Mouse (Mus musculus): ENCODE data around the gene Mmp25.
"Not testable (repeated sequence)": the region's sequence is repeated elsewhere in the genome, so short reads cannot be mapped to it uniquely, and the experiment has no call there.

Gene Mmp25

DNA sequence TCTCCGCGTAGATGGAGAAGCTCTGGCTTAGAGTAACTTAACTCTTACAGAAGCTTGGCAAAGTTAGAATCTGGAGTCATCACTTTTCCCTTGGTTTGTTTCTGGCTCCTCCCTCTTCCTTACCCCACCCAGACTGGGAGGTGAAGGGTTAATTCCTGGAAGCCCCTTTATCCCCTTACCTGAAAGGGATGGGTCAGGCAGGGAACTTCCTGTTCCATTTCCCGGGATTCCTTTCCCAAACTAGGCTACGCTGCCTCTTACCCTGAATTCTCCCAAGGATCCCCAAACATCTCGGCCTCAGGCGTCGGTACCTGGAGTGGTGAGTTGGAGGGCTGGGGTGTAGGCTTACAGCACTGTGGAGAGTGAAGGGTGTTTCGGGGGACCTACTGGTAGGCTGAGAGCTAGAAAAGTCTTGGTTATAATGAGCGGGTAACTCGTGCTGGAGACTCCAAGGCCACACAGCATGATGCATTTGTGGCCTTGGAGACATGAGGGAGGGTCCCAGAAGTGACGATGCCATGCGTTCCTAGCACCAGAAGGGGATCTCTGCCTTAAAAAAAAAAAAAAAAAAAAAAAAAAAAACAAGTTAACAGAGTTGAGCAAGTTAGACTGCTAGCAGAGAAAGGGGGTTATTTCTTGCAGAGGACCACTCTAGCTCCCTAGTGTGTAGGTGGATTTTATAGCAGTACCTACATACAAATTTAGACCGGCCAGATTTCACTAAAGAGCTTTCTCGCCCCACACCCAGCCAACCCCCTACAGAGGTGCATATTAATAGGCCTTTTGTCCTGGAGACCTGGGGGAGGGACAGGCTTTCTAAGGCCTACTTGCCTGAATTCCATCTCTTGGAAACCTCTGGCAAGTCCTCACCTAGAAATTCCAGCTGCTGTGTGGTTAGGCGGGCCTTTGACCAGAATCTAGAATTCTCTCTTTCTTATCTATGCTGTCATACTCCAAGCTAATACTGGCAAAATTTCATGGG is 44.1 kb downstream of the Mmp25 start, which contains the start of gene Zscan10:
Gene Zscan10, plus strand, starts transcription at position 216 of the 982 bp plus-strand sequence.
- DNase-seq (ENCODE audit: low spot score) = no peak

DNA sequence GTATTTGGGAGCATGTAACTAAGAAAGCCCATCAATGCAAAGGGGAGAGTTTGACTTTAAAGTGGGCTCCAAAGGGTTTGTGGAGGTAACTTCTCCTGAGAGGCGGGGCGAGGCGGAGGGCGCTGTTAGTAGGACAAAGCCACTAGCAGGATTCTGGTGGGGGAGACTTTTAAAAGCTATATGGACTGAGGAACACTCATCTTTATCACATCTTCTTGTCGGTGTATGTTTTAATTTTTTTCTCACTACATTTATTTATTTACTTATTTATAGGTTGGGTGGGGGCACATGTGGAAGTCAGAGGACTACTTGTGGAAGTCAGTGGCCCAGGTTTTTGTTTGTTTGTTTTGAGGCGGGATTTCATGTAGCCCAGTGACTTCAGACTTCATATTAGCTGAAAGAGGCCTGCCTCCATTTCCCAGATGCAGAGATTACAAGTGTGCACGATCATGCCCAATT is 45.4 kb downstream of the Mmp25 start:
- DNase-seq (ENCODE audit: low spot score) = no peak

- peak; percentile 66 for DNase-seq (ENCODE audit: low spot score)
Measured at GRCm38 (mm10) chr17:23598582-23599552, 46.2 kb downstream of the Mmp25 start, which contains the start of gene Zfp13. Gene Zfp13, minus strand, starts transcription at chr17:23599487.

DNA sequence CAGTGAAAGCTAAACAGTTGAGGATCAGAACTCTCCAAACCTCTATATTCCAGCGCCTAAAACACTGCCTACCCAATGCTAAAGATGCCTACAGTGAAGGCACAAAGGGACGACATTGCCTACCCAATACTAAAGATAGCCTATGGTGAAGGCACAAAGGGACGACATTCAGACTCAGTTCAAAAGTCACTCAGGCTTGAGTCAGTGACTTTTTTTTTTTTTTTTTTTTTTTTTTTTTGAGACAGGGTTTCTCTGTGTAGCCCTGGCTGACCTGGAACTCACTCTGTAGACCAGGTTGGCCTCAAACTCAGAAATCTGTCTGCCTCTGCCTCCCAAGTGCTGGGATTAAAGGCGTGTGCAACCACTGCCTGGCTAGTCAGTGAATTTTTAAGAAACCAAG is 49.9 kb downstream of the Mmp25 start:
- not testable (repeated sequence) for DNase-seq (ENCODE audit: low spot score)

GRCm38 (mm10) chr17:23592926-23593300 is 52.2 kb downstream of the Mmp25 start:
- no peak for DNase-seq (ENCODE audit: low spot score)

- DNase-seq (ENCODE audit: low spot score) = peak; percentile 86
Measured at GRCm38 (mm10) chr17:23592208-23592925, 52.7 kb downstream of the Mmp25 start.

GRCm38 (mm10) chr17:23587253-23587652 is 57.8 kb downstream of the Mmp25 start:
- DNase-seq (ENCODE audit: low spot score) = no peak

DNA sequence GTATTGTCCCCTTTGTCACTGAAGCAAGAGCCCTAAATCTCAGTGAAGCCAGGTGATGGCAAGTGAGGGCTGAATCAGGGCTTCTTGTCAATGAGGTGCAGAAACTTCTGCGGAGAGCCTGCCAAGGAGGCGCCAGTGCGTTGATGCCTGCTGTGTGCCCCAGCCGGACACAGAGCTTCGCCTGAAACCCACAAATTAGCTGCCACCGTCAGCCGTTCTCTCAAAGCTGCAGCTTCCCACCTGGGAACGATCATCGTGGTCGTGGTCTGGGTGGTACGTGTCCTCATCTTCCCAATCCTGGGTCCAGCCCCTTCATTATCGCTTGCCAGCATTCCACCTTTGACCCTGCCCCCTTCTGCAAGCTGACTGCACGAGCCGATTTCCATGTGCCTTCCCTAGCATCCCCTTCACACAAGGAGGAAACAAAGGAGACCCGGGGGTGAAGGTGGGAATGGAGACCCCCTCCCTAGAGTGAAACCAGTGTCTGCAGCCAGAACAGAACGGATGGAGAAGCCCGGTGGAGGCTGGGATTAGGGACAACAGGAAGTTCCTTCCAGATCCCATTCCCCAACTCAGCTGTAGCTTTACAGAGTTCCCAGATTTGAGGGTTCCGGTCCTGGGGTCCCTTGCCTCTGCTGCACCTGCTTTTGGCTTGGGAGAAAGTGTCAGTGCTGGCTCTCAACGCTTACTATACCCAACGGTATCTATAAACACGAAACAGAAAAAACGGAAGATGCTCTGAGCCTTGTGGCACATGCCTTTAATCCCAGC is 59.2 kb downstream of the Mmp25 start:
- DNase-seq (ENCODE audit: low spot score) = no peak

GRCm38 (mm10) chr17:23584786-23585185 is 60.3 kb downstream of the Mmp25 start:
- no peak for DNase-seq (ENCODE audit: low spot score)

Data from ovary, postnatal 10 days (tissue).